Mouse (Mus musculus): Measurements from ENCODE around the gene Sipa1l1.

DNA sequence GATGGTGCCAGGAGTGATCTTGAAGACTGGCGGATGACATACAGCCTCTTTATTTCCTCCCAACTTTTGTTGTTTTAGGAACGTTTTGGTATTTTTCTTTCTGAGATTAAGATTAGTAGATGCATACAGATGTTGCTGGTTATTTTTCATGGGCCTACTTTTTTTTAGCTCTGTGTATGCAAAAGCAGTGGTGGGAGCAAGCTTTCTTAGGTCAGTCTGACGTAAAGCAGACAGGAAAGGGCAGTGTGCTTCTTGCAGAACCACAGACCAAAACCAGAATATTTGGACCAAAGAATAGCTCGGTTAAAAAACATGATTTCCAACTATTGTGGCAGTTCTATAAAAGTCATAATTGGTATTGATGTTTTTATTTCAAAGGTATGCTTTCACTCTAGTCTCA, 226.1 kb downstream of the Sipa1l1 start:
- TF ChIP-seq TAL1 (IDR thresholded peaks at IDR 0.05; ENCODE audit: low read length) (no peak), GATA1 (IDR thresholded peaks at IDR 0.05; ENCODE audit: low read length) (no peak)

Data from erythroblast, embryonic 14.5 days (primary cell).